Mouse (Mus musculus): ENCODE data around the gene Ift46.

Ift46 gene

GRCm38 (mm10) chr9:44807141-44807540 is 39.4 kb downstream of the Ift46 start:
- no peak for DNase-seq (ENCODE audit: low read depth, low spot score)

DNA sequence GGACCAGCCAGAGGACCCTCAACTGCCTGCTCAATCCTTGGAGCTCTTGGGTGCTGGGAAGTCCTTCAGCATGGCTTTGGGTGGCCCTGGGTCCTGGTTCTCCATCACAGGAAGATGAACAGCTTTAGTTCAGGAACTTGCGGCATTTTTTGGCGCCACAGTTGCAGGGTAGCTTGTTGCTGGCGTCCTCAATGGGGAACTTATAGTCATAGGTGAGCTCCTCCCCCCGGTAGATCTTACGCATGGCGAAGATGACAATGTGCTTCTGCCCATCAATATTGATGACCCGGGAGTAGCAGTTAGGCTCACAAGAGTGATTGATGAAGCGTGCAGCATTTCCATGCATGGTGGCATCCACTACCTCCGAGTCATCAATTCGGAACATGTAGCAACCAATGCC is 40.1 kb downstream of the Ift46 start:
- no peak for DNase-seq (ENCODE audit: low read depth, low spot score)

- no peak for DNase-seq (ENCODE audit: low read depth, low spot score)
Observed at GRCm38 (mm10) chr9:44810316-44810715, 42.6 kb downstream of the Ift46 start.

DNA sequence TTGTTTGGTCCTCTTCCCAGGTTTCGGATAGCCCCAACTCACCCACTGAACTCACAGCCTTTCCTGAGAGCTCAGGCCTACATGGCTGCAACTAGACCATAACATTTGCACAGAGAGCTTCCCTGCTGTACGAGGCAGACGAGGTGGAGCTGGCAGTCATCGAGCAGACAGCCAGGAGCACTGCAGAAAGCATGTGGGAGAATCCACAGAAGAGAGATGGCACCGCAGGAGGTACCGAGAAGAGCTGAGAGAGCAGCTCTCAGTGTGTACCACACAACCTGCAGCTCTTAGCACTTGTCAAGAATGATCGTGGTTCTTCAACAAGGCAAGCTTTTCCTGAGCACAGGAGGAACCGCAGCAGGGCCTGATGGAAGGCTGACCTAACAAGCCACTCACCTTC is 46.5 kb downstream of the Ift46 start:
- DNase-seq (ENCODE audit: low read depth, low spot score), result no peak

DNA sequence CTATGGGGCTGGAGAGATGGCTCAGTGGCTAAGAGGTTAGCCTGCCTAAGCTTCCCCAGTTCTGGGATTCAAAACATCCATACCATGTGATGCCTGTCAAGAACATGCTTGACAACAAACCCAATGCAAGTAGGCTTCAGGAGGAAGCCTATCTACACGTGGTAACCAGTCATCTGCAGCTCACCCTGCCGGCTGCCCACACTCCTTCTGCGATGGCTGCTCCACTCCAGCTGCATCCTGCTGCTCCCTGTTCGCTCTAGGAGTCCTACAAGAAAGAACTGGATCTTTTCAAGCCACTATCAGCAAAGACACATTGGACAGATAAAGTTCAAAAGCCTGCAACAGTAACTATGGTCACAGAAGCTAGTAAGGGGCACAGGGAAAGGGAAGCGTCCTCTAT is 49.8 kb downstream of the Ift46 start:
- DNase-seq (ENCODE audit: low read depth, low spot score), result no peak

DNA sequence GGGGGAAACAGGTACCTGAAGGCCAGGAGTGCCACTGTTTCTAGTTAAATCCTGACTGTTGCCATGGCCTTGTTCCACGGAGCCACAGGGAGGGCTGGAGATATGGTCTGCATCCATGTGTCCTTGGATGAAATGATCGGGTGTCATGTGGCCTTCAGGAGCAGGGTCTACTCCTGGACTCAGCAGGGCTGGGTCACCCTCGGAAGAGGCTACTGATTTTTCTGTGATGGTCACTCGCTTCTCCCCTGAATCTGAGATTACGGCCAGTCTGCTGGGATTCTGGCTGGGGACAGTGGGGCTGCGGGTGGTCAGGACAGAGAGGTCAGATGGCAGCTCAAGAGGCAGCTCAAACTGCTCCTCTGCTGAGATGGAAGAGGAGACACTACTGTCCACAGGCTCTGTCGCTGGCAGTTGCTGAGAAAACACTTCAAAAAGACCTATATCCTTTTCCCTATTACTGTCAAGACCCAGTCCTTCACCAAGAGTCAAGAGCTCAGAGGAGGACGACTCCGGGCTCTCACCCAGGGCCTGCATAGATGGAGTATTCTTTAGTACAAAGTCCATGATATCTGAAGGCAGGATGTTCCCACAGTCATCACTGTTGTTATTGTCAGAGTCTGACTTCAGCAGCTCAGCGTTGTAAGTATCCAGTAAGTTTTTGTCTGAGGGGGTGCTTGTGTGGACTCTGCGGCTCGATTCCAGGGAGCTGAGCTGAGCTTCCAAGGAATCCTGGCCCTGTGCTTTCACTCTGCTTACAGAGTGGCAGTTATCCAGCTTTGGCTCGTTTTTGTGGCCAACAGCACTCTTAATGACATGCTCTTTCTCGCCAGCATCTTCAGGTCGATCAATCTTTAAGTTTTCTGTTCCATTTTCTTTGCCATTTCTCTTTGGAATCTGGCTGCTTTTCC is 52.5 kb downstream of the Ift46 start:
- no peak for DNase-seq (ENCODE audit: low read depth, low spot score)

DNA sequence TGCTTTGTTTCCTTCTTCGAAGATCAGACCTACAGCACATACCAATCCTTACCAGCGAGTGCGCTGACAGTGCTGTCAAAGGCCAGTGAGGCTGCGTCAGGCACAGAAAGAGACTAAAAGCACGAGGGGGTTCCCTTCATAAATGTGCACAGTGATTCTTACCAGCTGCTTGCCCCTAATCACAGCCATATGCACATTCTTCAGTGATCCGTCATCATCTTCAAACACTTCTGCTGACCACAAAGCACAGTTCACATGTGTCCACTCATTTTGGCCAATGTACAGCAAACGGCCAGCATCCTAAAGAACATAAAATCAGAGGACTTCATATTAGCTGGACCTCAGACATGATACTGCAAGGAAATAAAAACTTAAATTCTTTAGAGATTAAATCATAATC is 59.0 kb downstream of the Ift46 start:
- no peak for DNase-seq (ENCODE audit: low read depth, low spot score)

DNA sequence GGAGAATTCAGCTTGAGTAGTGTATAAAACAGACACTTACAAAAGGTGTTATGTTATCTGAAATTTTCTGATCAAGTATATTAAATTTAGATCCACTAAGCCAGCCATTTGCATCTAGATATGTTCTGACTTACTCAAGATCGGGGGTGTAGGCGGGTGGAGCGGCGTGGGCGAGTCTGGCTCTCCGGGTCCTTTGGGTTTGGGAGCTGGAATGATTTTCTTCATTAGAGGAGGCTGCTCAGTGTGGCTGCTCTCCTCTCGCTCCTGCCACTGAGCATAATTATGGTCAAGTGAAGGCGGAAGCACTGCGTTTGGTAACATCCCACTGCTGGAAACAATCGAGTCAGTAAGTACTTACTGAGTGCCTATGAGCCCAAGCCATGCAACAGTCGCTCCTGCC is 61.2 kb downstream of the Ift46 start:
- DNase-seq (ENCODE audit: low read depth, low spot score), result no peak

- no peak for DNase-seq (ENCODE audit: low read depth, low spot score)
Observed at GRCm38 (mm10) chr9:44830506-44830905, 62.8 kb downstream of the Ift46 start.

DNA sequence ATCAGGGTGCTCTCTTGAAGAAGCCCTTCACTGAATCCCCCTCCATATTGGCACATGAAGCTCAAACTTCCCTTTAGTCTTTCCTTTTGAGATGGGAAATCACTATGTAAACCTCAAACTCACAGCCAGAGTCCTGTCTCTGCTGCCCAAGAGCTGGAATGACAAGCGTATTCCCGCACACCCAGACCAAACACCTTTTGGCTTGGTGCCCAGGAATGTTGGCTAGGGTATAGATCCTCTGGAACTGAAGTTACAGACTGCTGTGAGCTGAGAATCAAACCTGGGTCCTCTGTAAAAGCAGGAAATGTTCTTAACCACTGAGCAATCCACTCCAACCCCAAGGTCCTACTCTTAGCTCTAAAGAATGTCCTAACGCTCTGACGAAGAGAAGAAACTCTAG is 64.6 kb downstream of the Ift46 start:
- DNase-seq (ENCODE audit: low read depth, low spot score), result peak; percentile 34

DNA sequence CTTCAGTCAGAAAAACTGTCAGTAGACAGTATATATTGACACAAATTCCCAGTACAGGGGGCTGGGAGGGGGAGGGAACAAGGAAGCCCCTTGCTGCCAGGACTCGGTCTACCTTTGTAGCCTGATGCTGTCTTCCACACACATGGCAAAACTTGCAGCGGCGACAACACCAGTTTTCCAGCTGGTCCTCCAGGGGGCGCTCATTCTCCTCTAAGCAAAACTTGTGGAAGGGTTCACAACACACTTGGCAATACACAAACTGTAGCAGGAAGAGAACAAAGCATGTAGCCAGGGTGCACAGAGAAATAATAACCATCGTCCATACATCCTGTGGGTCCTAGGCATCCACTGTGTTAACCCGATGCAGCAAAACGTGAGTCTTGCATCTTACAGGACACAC is 68.7 kb downstream of the Ift46 start:
- peak; percentile 87 for DNase-seq (ENCODE audit: low read depth, low spot score)

DNA sequence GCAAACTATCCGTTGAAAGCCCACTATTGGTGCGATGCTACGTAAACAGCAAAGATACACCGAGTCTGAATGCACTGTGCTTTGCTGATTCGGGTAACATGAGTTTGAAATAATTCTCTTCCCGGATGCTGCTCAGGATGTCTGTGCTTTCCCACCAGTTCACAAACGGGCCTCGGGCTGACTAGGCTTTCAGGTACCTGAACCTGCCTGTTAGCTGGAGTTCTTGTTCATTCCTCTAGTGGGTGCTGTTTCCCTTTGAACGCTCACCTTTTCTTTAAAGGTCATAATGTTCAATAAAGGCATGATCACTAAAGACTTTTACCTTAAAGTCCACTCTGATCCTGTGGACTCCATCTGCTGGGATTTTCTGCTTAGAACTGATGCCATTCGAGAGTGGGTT is 73.5 kb downstream of the Ift46 start:
- DNase-seq (ENCODE audit: low read depth, low spot score), result peak; percentile 69

Data from R1 (cell line).